Mouse (Mus musculus) spleen, adult 2 months (tissue): Measurements from ENCODE around the gene Slc41a2.

Source experiments
- CTCF ChIP-seq: fragments of 200-500 bp; IDR thresholded peaks from 2 replicates; pipeline ENCODE4 v1.5.1; 2011; ENCODE audit warnings: mild to moderate bottlenecking, inconsistent platforms; ENCODE audit not compliant: insufficient read depth, insufficient read length, insufficient replicate concordance; ENCODE audit errors: extremely low read depth
- POLR2A ChIP-seq: fragments of 200-500 bp; IDR thresholded peaks from 2 replicates; pipeline ENCODE4 v1.6.1; 2011; ENCODE audit warnings: low read depth, low read length, inconsistent platforms

DNA sequence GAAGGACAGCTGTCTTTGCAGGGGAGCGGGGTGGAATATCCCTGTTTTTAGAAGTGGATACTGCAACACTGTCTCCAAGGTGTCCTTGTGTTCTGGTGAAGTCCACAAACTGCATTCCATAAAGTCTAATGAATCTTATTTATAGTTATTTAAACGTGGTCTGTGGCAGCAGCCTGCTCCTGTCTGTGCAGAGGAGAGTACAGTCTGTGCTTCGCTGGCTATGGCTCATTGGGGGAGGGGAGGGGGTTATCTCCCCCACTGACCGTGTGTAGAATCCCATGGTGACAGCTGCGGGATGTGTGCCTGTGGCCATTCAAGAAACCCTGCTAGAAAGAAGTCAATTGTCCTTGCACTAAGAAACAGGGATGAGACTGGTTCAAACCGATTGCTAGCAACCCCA lies 145.7 kb downstream of the Slc41a2 start:
- TF ChIP-seq CTCF (no peak), POLR2A (no peak)
